Mouse (Mus musculus) testis, adult 2 months (tissue): ENCODE data around the gene Nxph4. TPM values are rescaled to one million over a fixed set of nuclear protein-coding genes. Genes with fewer than 3 reads are reported as not detected.
A peak's percentile ranks its signal among the peaks of the same experiment; 100 is the strongest.

ENCODE experiments used
- H3K27ac ChIP-seq: fragments of 200-500 bp; 2 replicates; pipeline ENCODE4 v1.5.1; 2012; ENCODE audit warnings: low read depth, low read length; ENCODE audit not compliant: control insufficient read depth, insufficient read depth
- H3K27me3 ChIP-seq: fragments of 200-500 bp; 2 replicates; pipeline ENCODE4 v1.6.1; 2012; ENCODE audit warnings: mild to moderate bottlenecking, low read length, moderate library complexity; ENCODE audit not compliant: control insufficient read depth, insufficient read depth
- H3K36me3 ChIP-seq: fragments of 200-500 bp; 2 replicates; pipeline ENCODE4 v1.6.1; 2012; ENCODE audit warnings: mild to moderate bottlenecking, low read length; ENCODE audit not compliant: control insufficient read depth, insufficient read depth
- H3K4me1 ChIP-seq: fragments of 200-500 bp; 2 replicates; pipeline ENCODE4 v1.6.1; 2012; ENCODE audit warnings: low read length; ENCODE audit not compliant: control insufficient read depth, insufficient read depth
- H3K4me3 ChIP-seq: fragments of 200-500 bp; 2 replicates; pipeline ENCODE4 v1.5.1; 2012; ENCODE audit warnings: low read depth, mild to moderate bottlenecking, low read length, moderate library complexity, mixed read lengths; ENCODE audit not compliant: control insufficient read depth
- CTCF ChIP-seq: fragments of 200-500 bp; IDR thresholded peaks from 2 replicates; pipeline ENCODE4 v1.5.1; 2012; ENCODE audit warnings: low read depth, mild to moderate bottlenecking, inconsistent platforms, low read length, moderate library complexity; ENCODE audit not compliant: control insufficient read depth, insufficient read depth, insufficient replicate concordance
- POLR2A ChIP-seq: fragments of 200-500 bp; IDR thresholded peaks from 2 replicates; pipeline ENCODE4 v1.6.1; 2012; ENCODE audit warnings: low read depth, mild to moderate bottlenecking, inconsistent platforms, low read length, moderate library complexity; ENCODE audit not compliant: control insufficient read depth
- polyA plus RNA-seq: library from polyadenylated mRNA; depleted of rRNA; stranded (reverse); fragments of >200 nt; gene quantifications from 2 replicates; pipeline ENCODE4 v1.2.3, GENCODE M21; 2012

Nxph4 gene
- polyA plus RNA-seq, 1 experiment, result 0.51 TPM

GRCm38 (mm10) chr10:127527481-127527880, 6.9 kb downstream of the Nxph4 start:
- Histone ChIP-seq H3K36me3 (no peaks in the 10 kb centered on the region), H3K27ac (no peak overlapping the region), H3K4me3 (no peak overlapping the region), H3K27me3 (peaks cover 3% of the 10 kb centered on the region), H3K4me1 (no peaks in the 10 kb centered on the region; the same call in 1 of the 2 replicates)
- TF ChIP-seq POLR2A, result no peak
- no peak for TF ChIP-seq CTCF

DNA sequence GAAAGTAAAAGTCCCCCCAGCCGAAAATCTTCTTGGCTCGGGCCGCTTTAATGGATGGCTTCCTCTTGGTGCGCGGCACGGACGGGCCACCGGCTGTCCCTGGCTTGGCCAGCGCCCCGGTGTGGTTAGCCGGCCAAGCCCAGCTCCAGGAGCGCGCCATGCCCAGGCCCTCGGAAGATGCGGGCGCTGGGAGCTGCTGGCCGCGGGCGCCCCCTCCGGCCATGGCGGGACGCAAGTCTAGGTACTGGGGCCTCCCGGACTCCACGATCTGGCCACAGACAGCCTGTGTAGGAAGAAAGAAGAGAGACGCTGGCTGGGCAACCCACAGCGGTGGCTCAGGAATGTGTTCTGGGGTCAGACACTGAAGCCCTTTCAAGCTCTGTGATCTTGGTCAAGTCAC, 7.7 kb downstream of the Nxph4 start:
- no peaks in the 10 kb centered on the region for H3K36me3 ChIP-seq

GRCm38 (mm10) chr10:127526048-127526447, 8.3 kb downstream of the Nxph4 start:
- H3K36me3 ChIP-seq, result no peaks in the 10 kb centered on the region
- H3K27ac ChIP-seq, result no peak overlapping the region
- H3K4me1 ChIP-seq, result peaks cover 4% of the 10 kb centered on the region
- no peak for TF ChIP-seq POLR2A
- TF ChIP-seq CTCF, result no peak
- peaks cover 3% of the 10 kb centered on the region for H3K27me3 ChIP-seq
- H3K4me3 ChIP-seq, result no peak overlapping the region; the same call in 1 of the 2 replicates

More for the DNA sequence above, 7.7 kb downstream of the Nxph4 start:
- Histone ChIP-seq H3K4me3 (no peak overlapping the region; the same call in 1 of the 2 replicates), H3K27ac (no peak overlapping the region), H3K27me3 (peaks cover 3% of the 10 kb centered on the region), H3K4me1 (peaks cover 4% of the 10 kb centered on the region)
- TF ChIP-seq CTCF (peak; percentile 17; the same call in 1 of the 2 replicates), POLR2A (no peak)

DNA sequence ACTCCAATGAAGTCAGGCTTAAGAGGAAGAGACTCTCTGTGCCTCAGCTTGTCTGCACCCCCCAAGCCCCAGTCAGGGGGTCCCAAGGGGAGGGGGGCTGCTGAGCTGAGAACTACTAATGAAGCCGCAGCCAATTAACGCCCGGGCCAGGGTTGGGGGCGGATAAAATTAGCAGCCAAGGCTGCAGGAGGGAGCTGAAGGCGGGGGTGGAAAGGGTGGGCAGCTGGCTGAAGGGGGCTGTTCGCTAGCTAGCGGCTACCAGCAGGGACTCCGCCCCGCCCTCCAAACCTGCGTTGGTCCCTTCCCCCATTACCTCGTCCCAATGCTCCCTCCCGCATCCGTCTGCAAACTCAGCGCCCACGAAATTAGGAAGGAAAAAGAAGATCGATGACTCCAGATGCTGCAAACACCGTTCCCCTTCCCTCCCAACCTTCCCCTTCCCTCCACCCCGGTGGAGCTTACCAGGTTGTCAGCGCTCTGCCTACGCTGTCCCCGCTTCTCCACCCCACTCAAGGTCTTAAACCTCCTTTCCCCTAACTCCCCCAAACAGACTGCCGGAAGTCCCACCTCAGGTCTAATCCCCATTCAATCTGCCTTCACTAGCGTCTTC, 9.6 kb downstream of the Nxph4 start:
- TF ChIP-seq POLR2A (no peak), CTCF (no peak)
- Histone ChIP-seq H3K4me3 (no peak overlapping the region), H3K27ac (no peak overlapping the region), H3K4me1 (peaks cover 8% of the 10 kb centered on the region), H3K27me3 (peaks cover 3% of the 10 kb centered on the region), H3K36me3 (no peaks in the 10 kb centered on the region)

GRCm38 (mm10) chr10:127522088-127522581, 12.2 kb downstream of the Nxph4 start, which contains the start of gene Shmt2:
Gene Shmt2, minus strand, starts transcription at chr10:127522444.
- peak within 1 kb of the TSS; percentile 44; the same call in 1 of the 2 replicates for H3K27ac ChIP-seq
- no peaks in the 10 kb centered on the region for H3K36me3 ChIP-seq
- H3K27me3 ChIP-seq, result peaks cover 3% of the 10 kb centered on the region
- peaks cover 14% of the 10 kb centered on the region for H3K4me1 ChIP-seq
- peak within 1 kb of the TSS; percentile 82 for H3K4me3 ChIP-seq
- TF ChIP-seq CTCF (no peak), POLR2A (0 out of 2 replicates have a peak, but pooled peaks have one; percentile 43)

- no peak for TF ChIP-seq POLR2A
- Histone ChIP-seq H3K36me3 (no peaks in the 10 kb centered on the region), H3K27me3 (peaks cover 3% of the 10 kb centered on the region; the same call in 1 of the 2 replicates), H3K27ac (no peak overlapping the region), H3K4me3 (peak overlapping the region; percentile 82), H3K4me1 (peaks cover 19% of the 10 kb centered on the region)
Measured at GRCm38 (mm10) chr10:127521611-127522080, 12.7 kb downstream of the Nxph4 start.

DNA sequence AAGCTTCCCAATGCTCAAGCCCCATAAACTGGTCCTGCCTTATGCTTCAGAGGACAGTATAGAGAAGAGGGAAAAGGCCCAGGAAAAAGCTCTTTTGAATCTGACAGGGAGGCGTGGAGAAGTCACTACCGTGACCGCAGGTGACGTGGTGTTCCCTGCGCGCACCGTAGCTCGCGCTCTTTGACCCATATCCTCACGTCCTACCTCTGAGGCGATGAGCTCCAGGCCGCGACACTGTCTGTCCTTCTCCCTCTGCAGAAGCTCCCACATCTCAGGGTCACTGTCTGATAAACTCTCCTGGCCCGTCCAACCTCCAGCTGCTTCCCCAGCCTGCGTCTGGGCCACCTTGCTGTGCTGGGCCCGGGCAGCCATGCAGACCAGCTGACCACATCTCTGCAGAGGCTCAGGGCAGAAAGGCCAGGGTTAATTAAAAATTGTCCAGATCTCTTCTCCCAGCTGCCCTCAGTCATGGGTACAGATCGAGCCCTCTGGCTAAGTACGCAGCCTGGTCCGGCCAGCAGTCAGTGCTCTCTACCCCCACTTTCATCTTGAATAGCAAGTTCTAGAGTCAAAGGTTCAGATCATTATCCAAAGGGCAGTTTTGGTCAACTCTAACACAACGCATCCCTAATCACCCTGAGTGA, 13.5 kb downstream of the Nxph4 start:
- H3K27ac ChIP-seq, result no peak overlapping the region
- TF ChIP-seq CTCF, result no peak
- TF ChIP-seq POLR2A, result no peak
- H3K4me1 ChIP-seq, result peaks cover 27% of the 10 kb centered on the region
- peaks cover 3% of the 10 kb centered on the region; the same call in 1 of the 2 replicates for H3K27me3 ChIP-seq
- H3K36me3 ChIP-seq, result no peaks in the 10 kb centered on the region
- no peak overlapping the region for H3K4me3 ChIP-seq
